Mouse (Mus musculus): ENCODE measurements around the gene Atg10. TPM values are rescaled to one million over a fixed set of nuclear protein-coding genes. Genes with fewer than 3 reads are reported as not detected.

Atg10 gene
- polyA plus RNA-seq, 2 experiments from 2014 or later: 20.0 to 21.7 TPM

GRCm38 (mm10) chr13:91171766-91172491 is 51.8 kb downstream of the Atg10 start:
- ATAC-seq: no peak

- ATAC-seq: no peak
These were observed 52.6 kb downstream of the Atg10 start for GRCm38 (mm10) chr13:91171205-91171604.

DNA sequence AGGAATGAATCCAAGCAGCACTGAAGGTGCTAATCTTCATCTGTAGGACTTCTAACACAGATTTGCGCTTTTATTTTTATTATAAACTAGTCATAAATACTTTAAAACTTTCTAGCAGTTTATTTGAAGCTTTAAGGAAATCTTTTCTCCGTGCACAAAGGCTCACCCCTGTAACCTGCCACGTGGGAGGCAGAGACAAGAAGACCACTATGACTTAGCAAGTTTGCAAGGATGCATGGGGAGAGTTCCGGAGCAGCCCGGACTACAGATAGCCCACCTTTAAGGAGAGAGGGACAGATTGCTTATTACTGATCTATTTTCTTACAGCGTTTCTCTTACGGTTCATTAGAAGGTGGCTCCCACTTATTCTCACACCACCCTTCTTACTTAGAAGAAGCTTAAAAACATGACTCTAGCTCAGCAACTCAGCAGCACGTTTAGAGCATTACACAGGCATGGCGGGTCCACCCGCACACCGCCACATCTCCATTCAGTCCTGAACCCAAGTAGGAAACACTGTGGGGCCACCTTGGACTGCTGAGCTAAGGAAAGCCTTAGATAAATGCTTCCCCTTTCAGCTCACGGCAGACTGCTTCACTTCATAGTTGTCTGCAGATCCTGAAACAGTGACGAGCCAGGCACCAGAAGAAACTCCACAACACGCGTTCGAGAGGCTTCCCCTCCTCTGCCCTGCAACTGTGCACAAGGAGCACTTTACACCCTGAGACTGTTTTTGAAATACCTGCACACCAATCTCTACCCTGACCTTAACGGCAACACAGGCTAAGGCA is 54.0 kb downstream of the Atg10 start:
- peak; percentile 45 for ATAC-seq

GRCm38 (mm10) chr13:91168486-91168885 is 55.3 kb downstream of the Atg10 start:
- ATAC-seq: no peak

GRCm38 (mm10) chr13:91167561-91167960 is 56.2 kb downstream of the Atg10 start:
- ATAC-seq: no peak

- ATAC-seq: no peak
These were observed 57.5 kb downstream of the Atg10 start for GRCm38 (mm10) chr13:91166286-91166685.

GRCm38 (mm10) chr13:91165200-91165599 is 58.6 kb downstream of the Atg10 start:
- ATAC-seq: no peak

DNA sequence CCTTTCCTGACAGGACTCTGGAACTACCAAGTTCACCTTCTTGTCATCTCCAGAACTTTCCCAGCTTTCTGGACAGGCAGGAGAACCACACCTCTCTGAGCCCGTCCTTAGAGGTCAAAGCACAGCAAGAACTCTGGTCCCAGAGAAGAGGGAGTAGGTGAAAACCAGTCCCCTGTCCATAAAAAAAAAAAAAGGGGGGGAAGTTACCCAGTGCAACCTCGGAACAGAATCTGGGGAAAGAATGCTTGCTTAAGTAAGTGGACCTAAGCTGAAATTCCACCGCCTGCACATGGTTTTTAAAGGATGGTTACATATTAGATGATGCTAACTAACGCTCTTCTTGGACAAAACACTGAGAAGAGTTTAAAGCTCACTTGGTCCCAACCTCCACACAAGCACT is 60.5 kb downstream of the Atg10 start:
- no peak for ATAC-seq

DNA sequence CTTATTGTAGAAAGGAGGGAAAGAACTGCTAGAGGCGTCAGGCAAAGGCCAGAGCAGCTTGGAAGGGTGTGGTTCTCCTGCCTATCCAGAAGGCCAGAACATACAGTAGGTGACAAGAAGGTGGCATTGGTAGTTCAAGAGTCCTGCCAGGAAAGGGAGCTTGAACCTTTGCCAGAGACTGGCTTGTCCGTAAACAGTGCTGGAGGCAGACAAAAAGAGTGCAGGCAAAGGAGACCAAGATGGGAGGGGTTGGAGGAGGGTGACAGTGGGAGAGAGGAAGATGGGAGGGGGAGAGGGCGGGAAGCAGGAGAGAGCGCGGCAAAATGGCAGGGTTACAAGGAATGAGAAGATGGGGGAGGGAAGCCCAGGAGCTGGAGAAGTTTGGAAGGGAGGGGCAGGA is 61.3 kb downstream of the Atg10 start:
- no peak for ATAC-seq

DNA sequence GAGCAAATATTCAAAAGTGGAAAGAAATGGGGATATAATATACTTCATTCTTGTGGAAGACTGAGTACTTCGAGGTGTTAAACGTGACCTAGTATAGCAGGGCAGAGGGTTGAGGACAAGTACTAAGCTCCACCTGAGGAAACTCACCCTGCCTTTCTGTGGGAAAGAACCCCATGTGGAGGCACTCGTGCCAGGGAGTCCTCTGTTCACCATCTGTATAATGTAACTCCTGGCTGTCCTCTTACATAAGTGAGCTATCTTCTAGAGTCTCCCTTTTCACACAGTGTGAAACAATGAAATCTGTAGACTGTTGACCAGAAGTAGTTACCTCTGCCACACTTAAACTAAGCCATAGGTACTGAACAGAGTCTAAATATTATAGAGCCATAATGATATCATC is 63.2 kb downstream of the Atg10 start:
- no peak for ATAC-seq

DNA sequence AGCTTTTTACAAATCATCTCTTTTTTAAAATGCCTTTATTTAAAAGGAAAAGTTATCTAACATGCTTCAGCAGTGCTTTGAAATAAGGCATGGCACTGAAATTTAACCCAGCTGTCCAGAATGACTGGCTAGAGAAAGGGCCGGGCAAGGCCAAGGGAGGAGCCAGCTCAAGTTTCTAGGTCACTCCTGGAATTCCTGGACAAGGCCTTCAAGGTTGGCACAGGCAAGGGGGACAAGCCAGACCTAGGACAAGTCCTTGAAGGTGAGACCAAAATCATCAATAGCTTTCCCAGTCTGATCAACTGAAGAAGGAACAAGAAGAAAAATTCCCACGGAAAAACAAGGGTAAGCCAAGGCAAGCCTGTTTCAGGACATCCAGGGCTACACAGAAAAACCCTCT is 63.9 kb downstream of the Atg10 start:
- ATAC-seq: no peak

- ATAC-seq: no peak
These were observed 65.8 kb downstream of the Atg10 start for GRCm38 (mm10) chr13:91157941-91158340.

- ATAC-seq: no peak
These were observed 66.3 kb downstream of the Atg10 start for GRCm38 (mm10) chr13:91157429-91157828.

GRCm38 (mm10) chr13:91156949-91157348 is 66.8 kb downstream of the Atg10 start:
- ATAC-seq: no peak

GRCm38 (mm10) chr13:91156308-91156707 is 67.5 kb downstream of the Atg10 start:
- no peak for ATAC-seq

DNA sequence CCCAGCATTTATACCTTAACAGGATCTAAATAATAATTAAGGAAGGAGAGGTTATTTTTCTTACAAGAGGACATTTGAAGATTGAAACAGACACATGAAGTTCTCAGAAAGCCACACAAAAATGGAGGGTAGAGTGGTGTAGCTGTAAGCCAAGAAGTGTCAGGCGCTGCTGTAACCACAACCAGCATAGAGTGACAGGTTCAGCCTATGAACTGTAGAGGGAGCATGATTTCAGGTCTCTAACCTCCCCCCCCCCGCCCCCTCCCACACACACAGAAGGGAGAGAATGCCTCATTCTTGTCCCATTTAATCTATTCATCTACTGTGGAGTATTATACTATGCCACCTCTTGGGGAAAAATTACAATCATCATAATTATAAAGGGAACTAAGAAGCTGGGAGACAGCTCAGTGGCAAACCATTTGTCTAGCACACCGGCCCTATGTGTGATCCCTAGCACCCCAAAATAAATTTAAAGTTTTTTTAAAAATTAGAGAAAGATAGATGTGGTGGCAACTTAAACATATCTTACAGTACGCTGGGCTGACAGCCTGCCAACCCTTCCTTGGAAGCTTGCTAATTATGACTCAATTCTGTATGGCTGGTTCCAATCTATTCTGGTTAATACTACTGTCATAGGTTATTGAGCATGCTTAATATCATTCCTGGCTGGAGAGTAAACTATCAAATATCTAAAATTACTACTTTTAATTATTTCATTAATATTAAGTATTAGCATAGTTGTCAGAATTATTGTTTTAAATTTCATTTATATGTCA is 68.2 kb downstream of the Atg10 start:
- no peak for ATAC-seq

DNA sequence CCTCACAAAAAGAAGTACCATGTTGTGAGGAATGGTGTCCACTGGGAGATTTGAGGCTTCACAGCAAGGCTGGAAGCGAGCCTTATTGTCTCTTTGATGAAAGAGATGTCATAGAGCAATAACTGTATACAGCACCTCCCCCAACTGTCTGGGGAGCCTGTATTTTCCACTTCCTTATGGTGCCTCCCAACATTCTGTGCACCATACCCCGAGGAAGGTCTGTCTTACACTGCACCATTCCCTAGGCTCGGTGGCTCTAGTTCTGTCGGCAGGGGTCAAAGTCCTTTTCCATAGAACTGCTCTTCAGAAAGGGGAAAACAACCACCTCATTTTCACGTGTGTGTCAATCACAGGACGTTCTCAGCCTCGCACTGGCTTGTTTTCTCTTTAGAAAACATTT is 69.1 kb downstream of the Atg10 start:
- no peak for ATAC-seq

DNA sequence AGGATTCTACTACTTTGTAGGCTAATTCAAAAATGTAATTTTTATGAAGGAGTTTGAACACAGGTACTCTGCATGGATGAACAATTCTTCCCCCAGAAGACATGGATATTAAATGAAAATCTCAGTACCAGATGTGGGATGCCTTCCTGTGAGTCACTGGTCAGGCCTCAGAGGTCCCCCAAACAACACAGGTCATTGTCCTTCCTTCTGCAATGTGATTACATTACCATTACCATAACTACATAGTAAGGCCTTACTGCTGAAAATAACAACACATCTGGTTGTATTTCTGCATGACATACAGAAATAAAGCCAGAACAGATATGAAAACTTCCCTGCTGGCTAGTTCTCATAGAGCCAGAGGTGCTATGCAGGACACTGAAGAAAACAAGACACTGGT is 87.4 kb downstream of the Atg10 start:
- ATAC-seq: no peak

- peak; percentile 74 for ATAC-seq
These were observed 90.4 kb downstream of the Atg10 start for GRCm38 (mm10) chr13:91133334-91133890.

- ATAC-seq: no peak
These were observed 94.7 kb downstream of the Atg10 start for GRCm38 (mm10) chr13:91129071-91129470.

- ATAC-seq: no peak
These were observed 95.2 kb downstream of the Atg10 start for GRCm38 (mm10) chr13:91128581-91128980.

- no peak for ATAC-seq
These were observed 105.6 kb downstream of the Atg10 start for GRCm38 (mm10) chr13:91118156-91118555.

DNA sequence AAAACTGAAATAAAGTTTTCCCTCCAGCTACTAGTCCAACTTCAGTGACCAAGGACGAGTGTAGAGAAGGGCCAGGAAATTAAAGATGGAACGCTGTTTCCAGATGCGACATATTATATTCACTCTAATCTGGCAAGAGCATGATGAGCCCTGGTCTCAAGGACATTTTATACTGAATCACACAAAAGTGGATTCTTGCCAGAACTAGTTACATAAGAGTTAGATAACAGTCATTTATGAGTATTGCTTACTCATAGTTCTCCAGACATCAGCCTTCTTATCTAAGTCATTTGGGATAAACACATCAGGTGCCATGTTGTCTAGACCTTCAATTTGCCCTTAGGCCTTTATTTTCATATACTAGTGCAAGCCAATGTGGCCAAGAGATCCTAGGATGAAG is 108.9 kb downstream of the Atg10 start:
- no peak for ATAC-seq

Data from CD4-positive, CD25-positive, alpha-beta regulatory T cell, adult 4 months (primary cell).